Mouse (Mus musculus): ENCODE data around the gene Drc3.

Gene Drc3

DNA sequence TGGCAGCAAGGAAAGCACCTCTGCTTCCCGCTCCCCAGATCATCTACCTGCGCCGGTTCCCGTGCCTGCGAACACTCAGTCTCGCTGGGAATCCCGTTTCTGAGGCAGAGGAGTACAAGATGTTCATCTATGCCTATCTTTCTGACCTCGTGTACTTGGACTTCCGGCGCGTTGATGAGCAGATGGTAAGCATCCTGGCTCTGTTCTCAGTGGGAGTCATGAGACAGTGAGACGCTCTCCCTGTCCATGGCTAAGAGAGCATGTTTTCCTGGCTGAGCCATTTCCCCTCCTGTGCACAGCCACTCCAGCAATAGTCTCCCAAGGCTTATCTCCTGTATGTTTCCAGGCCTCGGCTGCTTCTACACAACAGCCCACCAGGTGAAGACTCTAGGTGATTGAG is 17.3 kb downstream of the Drc3 start:
- in situ Hi-C loops (cut with MboI; ENCODE audit: low pct_unique_long_range_greater_than_20kb in 1 of 2, low sequenced_read_pairs in 2 of 2, unreplicated experiment in 1 of 2): no loop called here

DNA sequence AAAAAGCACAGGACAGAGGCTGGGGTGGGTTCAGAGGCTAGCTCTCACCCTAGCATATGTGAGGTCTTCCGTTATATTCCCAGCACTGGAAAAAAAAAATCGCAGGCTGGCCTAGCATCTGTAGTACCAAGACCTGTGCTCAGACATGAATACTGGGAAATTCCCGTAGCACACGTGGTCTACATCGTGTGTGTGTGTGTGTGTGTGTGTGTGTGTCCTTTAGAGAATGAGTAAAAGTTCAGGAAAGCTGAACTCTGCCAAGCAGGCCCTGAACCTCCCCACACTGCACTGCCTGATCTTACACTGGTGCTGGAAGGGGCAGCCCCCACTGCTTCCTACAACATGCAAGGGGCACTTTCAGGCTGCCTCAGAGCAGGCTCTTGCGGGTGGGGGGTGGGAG is 21.4 kb downstream of the Drc3 start:
- in situ Hi-C loops (cut with MboI; ENCODE audit: low pct_unique_long_range_greater_than_20kb in 1 of 2, low sequenced_read_pairs in 2 of 2, unreplicated experiment in 1 of 2): no loop called here

DNA sequence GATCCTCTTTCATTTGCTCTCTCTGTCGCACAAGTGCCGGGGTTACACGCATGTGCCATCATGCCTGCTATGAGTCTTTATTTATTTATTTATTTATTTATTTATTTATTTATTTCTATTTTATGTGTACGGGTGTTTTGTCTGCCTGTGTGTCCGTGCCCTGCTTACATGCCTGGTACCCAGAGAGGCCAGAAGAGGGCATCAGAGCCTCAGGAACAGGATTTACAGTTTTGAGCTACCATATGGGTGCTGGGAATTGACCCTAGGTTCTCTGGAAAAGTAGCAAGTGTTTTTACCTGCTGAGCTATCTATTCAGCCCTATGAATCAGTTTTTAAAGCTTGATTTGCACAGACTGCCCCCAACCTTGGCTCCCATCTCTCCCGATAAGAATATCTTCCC is 30.4 kb downstream of the Drc3 start:
- in situ Hi-C loops (cut with MboI; ENCODE audit: low pct_unique_long_range_greater_than_20kb in 1 of 2, low sequenced_read_pairs in 2 of 2, unreplicated experiment in 1 of 2): no loop called here

DNA sequence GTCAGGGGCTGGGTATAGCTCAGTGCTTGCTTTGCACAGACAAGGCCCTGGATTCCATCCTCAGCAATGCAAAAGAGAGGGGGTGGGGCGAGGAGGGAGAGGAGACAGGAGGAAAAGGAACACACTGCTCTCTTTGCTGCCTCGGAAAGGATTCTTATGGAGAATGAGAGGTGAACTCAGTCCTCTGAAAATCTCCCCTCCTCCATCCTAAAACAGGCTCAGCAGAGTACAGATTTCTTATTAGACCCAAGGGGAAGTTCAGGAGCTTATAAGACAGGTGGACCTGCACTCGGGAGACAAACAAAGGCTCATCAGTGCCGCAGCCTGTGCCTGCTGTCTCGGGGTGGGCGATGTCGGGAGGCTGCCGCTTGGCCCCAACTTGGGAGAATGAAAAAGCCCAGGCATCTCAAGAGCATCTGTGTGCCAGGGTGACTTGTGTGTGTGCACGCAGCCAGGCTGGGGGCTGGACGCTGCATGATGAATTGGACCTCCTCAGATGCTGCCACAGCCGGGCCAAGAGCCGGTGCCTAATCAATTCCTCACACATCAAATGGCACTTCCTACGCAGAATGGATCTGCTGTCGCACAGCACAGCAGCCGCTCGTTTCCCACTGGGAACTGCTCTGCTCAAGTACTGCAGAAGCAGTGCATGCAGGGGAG is 31.8 kb downstream of the Drc3 start:
- in situ Hi-C loops (cut with MboI; ENCODE audit: low pct_unique_long_range_greater_than_20kb in 1 of 2, low sequenced_read_pairs in 2 of 2, unreplicated experiment in 1 of 2): no loop called here

DNA sequence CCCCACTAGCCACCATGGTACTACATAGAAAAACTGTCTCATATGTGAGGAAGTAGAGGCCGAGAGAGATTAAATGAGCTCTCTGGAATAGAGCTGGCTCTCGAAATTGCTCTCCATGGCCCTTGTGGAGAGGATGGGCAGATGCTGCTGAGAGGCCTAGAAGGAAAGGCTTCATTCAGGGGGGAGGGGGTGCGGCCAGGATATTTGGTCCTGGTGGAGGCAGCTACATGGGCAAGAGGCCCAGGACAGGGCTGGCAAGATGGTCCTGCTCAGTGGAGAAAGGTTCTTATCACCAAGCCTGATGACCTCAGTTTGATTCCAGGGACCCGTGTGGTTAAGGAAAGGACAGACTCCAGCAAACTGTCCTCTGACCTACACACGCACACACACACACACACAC is 32.8 kb downstream of the Drc3 start:
- in situ Hi-C loops (cut with MboI; ENCODE audit: low pct_unique_long_range_greater_than_20kb in 1 of 2, low sequenced_read_pairs in 2 of 2, unreplicated experiment in 1 of 2): no loop called here

DNA sequence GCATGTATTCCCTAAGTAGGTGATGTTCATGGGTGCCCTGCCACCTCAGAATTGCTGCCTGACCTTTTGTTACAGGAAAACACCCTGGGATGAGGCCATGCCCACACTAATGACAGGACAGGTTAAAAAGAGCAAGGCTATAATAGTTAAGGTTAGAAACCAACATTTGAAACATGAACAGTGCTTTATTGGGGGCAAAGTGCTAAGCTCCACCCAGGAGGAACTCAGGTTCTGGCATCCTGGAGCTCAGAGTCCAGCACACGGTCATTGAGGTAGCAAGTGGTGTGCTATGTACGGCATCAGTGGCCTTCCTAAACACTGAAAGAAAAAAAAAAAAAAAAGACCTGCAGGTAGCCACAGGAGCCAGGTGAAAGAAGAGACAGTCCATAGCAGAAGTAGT is 34.8 kb downstream of the Drc3 start:
- in situ Hi-C loops (cut with MboI; ENCODE audit: low pct_unique_long_range_greater_than_20kb in 1 of 2, low sequenced_read_pairs in 2 of 2, unreplicated experiment in 1 of 2): no loop called here

DNA sequence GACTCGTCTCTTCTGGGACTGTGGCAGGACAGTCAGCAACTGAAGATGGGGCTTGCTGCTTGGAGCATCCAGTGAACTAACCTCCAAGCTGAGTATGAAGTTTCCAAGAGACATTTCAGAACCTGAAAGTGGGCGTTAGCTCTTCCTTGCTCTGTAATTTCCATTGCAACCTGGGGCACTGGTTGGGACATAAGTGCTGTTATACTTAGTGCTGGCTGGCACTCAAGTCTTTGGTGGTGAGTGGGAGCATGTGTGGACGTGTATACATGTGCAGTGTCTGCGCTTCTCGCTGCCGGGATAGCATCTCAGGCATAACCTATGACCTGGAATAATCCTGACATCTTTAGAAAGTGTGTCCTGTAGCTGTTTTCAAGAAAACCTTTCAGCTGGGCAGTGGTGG is 38.2 kb downstream of the Drc3 start:
- in situ Hi-C loops (cut with MboI; ENCODE audit: low pct_unique_long_range_greater_than_20kb in 1 of 2, low sequenced_read_pairs in 2 of 2, unreplicated experiment in 1 of 2): no loop called here

DNA sequence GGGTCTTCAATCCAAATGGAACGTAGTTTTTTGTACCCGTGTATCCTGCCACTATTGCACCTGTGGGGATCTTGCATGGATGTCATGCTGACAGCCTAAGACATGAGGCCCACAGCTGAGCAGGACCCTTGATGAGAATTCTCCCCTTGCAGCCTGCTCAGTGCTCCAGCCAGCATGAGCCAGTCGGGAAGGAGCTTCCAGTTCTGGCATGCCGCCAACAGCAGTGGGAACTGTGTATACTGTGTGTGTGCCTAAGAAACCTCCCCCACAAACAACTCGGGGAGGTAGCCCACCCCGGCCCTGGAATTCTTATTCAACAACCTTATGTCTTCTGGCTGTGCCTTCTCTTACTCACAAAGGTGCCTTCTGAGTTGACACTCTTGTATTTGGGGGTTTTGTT is 43.4 kb downstream of the Drc3 start:
- in situ Hi-C loops (cut with MboI; ENCODE audit: low pct_unique_long_range_greater_than_20kb in 1 of 2, low sequenced_read_pairs in 2 of 2, unreplicated experiment in 1 of 2): no loop called here

DNA sequence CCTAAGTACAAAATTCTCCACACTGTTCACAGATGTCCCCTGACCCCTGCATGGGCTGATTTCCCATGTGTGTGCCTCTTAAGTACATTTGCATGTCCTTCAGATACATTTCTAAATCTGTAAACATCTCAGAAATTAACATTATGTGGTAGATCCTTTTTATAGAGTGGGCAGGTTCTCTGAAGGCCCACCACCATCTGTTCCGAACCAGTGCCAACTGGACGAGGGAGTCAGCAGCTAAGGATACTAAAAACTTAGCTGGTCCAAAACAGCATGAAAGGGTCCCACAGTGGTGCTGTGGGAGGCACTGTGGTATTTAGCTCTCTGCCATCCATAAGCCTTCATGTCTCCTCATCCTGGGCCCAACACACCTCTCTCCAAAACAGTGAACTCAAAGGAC is 44.0 kb downstream of the Drc3 start:
- in situ Hi-C loops (cut with MboI; ENCODE audit: low pct_unique_long_range_greater_than_20kb in 1 of 2, low sequenced_read_pairs in 2 of 2, unreplicated experiment in 1 of 2): no loop called here

DNA sequence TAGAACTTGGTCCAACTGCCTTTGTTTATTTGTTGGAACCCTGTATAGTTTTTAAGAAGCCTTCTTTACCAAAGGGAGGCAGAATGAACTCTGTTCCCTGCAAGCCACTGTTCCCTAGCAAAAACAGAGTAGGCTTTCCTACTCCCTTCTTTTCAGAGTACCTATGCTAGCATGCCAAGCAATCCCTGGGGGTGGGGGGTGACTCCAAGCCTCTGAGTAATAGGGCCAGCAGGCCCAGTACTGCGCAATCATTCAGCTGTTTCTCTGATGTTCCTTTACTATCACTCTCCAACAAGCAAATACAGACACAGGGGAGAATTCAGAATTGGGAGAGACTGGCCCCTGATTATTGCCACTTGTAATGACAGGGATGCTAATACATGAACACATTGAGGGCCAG is 53.5 kb downstream of the Drc3 start:
- in situ Hi-C loops (cut with MboI; ENCODE audit: low pct_unique_long_range_greater_than_20kb in 1 of 2, low sequenced_read_pairs in 2 of 2, unreplicated experiment in 1 of 2): no loop called here

DNA sequence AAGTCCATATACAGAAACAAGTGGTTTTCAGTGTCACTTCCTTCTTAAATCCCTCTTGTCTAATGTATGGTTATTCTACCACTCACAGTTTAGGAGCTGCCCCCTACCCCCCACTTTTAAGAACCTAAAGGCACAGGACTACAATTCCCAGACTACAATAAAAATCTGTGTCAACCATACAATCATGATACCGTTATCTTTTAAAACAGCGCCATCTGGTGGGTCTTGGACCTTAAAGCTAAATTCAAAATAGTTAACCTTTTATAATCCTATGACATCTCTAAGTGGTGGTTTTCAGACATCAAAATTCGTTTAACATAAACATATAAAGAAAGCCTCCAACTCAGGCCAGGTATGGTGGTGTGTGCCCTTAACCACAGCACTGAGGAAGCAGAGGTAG is 59.0 kb downstream of the Drc3 start:
- in situ Hi-C loops (cut with MboI; ENCODE audit: low pct_unique_long_range_greater_than_20kb in 1 of 2, low sequenced_read_pairs in 2 of 2, unreplicated experiment in 1 of 2): no loop called here

DNA sequence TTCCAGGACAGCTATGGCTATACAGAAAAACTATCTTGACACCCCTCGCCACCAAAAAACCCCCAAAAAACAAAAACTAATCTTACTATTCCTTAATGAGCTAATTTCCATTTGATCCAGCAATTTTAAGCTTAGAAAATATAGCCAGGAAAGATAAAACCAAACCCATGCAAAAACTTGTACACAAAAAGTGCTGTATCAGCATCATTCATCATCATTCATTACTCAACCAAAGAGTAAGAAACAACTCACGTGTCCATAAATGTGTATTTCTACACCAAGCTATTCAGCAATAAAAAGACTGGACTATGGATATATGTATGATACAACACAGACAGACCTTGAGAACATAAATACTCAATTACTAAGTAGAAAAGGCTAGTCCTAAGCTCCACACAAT is 59.8 kb downstream of the Drc3 start:
- in situ Hi-C loops (cut with MboI; ENCODE audit: low pct_unique_long_range_greater_than_20kb in 1 of 2, low sequenced_read_pairs in 2 of 2, unreplicated experiment in 1 of 2): no loop called here

DNA sequence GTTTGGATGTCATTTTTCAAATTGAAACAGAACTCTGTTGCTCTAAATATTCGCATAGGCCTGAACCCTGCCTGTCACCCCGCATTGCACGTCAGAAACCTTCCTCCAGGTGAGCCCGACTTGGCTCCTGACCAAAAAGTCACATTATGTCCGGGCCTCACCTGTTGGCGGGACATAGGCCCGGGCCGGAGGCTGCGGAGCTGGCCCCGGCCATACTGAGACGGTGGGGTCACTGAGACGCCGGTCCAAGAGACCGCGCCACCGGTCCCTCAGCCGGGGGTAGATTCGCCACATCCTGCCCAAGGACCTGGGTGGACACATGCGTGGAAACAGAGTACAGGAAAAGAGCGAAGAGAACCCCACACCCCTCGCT is 63.4 kb downstream of the Drc3 start:
- in situ Hi-C loops (cut with MboI; ENCODE audit: low pct_unique_long_range_greater_than_20kb in 1 of 2, low sequenced_read_pairs in 2 of 2, unreplicated experiment in 1 of 2): no loop called here

DNA sequence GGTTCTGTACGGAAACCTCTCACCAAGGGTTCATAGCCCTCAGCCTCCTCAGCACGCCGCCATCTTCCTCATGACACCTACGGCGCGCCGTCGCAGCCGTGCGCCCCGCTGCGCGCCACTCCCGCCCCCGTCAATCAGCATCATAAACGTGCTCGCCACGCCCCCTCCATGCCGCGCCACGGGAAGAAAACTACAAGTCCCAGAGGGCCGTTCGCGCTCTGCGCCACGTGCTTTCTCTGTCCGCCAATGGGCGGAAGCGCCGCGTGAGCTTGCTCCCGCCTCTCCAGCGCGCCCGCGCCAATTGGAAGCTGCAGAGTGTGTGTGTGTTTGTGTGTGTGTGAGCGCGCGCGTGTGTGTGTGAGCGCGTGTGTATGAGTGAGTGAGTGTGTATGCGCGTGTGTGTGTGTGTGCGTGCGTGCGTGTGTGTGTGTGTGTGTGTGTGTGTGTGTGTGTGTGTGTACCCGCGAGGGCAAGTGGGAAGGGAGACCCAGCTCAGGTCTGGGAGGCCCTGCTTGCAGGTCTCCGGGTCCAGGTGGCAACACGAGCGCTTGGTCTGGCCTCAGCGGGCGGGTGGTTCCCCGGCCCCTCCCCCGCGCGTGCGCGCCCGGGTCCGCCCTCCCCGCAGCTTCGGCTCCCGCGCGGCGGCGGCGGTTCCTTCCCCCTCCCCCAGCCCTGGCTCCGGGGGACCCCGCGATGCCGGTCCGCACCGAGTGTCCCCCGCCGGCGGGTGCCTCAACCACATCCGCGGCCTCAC is 64.0 kb downstream of the Drc3 start, which contains the start of gene Gid4:
Gene Gid4 (plus strand): TSS at position 183 of the 754 bp plus-strand sequence.
- in situ Hi-C loops (cut with MboI; ENCODE audit: low pct_unique_long_range_greater_than_20kb in 1 of 2, low sequenced_read_pairs in 2 of 2, unreplicated experiment in 1 of 2): no loop called here

DNA sequence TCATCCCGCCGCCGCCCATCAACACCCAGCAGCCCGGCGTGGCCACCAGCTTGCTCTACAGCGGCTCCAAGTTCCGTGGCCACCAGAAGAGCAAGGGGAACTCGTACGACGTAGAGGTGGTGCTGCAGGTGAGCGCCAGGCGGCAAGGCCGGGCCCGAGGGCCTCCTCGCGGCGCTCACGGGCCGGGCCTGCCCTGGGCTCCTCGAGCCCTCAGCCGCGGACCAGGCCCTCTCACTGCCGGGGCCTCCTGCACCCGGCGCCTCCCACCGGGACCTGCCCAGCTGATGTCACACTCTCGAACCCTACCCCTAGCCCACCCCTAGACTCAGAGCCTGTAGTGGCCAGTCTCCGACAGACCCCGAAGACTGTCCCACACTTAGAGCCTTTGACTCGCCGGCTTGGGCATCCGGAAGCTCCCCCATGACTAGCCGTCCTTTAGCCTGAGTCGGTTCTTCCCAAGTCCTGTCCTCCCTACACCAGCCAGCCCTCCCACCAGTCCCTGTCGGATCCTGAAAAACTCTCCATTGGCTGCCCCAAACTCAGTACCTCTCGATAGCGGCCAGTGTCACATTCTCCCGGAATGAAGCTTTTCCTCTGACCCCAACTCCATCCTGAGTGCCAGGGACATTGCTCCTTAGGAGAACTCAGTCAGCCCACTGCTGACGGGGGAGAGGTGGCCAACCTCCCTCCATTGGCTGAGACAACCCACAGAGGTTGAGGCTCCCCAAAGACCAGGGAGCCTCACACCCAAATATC is 64.8 kb downstream of the Drc3 start, which contains the start of gene Atpaf2:
Gene Atpaf2 (minus strand): TSS at position 741 of the 756 bp plus-strand sequence.
- in situ Hi-C loops (cut with MboI; ENCODE audit: low pct_unique_long_range_greater_than_20kb in 1 of 2, low sequenced_read_pairs in 2 of 2, unreplicated experiment in 1 of 2): no loop called here

DNA sequence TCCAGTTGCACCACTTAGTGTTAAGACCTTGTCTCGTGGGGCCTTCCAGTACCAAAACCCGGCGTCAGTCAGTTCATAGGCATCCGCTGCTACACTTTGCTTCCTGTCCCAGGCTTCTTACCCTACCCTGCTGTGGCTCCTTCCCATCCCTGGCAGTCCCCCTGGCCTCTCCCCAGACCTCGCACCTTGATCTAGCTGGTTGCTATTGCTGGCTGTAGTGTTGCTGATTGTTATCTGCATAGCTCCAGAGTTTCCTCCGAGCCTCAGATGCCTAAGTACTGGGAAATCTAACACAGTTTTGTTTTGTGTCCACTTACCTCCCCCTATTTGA is 65.3 kb downstream of the Drc3 start:
- in situ Hi-C loops (cut with MboI; ENCODE audit: low pct_unique_long_range_greater_than_20kb in 1 of 2, low sequenced_read_pairs in 2 of 2, unreplicated experiment in 1 of 2): no loop called here

DNA sequence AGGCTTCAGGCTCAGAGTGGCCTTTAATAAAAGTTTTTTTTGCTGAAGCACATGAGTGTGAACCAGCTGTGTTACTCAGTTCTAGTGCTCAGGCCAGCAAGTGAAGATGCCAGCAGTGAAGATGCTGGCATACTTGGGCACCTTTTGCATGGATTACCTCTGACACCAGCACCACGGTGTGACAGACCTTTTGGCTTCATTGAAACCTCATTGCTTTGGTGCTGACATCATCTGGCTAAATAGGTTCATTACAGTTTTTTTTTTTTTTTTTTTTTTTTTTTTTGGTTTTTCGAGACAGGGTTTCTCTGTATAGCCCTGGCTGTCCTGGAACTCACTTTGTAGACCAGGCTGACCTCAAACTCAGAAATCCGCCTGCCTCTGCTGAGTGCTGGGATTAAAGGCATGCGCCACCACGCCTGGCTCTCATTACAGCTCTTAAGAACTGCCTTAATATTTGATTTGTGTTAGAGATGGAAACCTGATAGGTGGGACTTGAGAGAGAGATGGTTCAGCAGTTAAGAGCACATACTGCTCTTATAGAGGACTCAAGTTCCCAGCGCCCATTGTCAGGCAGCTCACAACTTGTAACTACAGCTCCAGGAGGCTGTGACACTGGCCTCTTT is 69.0 kb downstream of the Drc3 start:
- in situ Hi-C loops (cut with MboI; ENCODE audit: low pct_unique_long_range_greater_than_20kb in 1 of 2, low sequenced_read_pairs in 2 of 2, unreplicated experiment in 1 of 2): no loop called here

DNA sequence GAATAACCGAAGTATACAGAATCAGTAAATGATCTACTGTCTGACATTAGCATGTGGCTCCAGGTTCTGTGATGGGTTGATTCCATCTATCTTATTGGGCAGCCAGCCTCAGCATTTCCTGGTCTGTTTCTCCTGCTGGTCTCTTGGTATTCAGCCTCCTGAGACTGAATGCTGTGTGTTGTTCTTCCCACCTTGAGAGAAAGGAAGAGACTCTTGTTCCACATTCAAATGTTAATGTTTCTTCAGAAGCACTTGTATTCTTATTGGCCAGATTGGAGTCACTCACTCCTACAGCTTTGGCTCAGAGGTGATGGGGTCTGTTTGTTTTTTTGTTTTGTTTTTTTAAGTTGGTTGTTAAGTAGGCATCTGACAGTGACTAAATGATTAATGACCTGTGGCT is 69.9 kb downstream of the Drc3 start:
- in situ Hi-C loops (cut with MboI; ENCODE audit: low pct_unique_long_range_greater_than_20kb in 1 of 2, low sequenced_read_pairs in 2 of 2, unreplicated experiment in 1 of 2): no loop called here

DNA sequence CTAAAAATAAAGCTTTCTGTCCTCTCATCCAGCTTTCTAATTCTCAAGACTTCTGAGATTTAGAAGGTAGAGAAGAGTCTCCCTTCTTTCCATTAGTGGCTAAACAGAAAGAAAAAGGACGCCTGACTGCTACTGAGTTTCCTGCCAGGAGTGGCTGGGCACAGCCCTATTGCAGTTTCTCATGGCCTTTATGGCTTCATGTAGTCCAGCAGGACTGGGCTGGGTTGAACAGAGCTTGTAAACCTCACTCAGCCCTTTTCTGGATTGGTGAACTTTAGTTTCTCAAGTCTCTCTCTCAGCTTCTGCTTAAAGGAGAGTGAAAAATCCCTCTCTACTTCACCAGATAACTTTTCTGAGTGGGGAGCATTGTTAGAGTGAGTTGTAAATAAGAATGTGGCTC is 73.3 kb downstream of the Drc3 start:
- in situ Hi-C loops (cut with MboI; ENCODE audit: low pct_unique_long_range_greater_than_20kb in 1 of 2, low sequenced_read_pairs in 2 of 2, unreplicated experiment in 1 of 2): no loop called here

All from mouse embryonic stem cell (cell line).